Mouse (Mus musculus): ENCODE results near the gene Nos3.

GRCm38 (mm10) chr5:24405389-24405876, 40.8 kb downstream of the Nos3 start:
- TF ChIP-seq CTCF (IDR thresholded peaks at IDR 0.05) (no peak), EP300 (IDR thresholded peaks at IDR 0.05) (no peak)
